Mouse (Mus musculus) right cerebral cortex, postnatal 10 days (tissue): ENCODE results near the gene Tshr.
"Not testable (repeated sequence)": the region's sequence is repeated elsewhere in the genome, so short reads cannot be mapped to it uniquely, and the experiment has no call there.

Source experiments
- DNase-seq, 2 experiments: peaks; one replicate each; pipeline ENCODE4 v3.0.0; 2021; ENCODE audit warnings: low spot score in 2 of 2

Tshr gene

GRCm38 (mm10) chr12:91496226-91496558 lies 111.8 kb downstream of the Tshr start:
- DNase-seq, result no peak

- DNase-seq, result no peak
Measured at GRCm38 (mm10) chr12:91500475-91500874, 116.1 kb downstream of the Tshr start.

GRCm38 (mm10) chr12:91511766-91512165 lies 127.4 kb downstream of the Tshr start:
- DNase-seq, result peak; percentile 27 to 45

GRCm38 (mm10) chr12:91513980-91514379 lies 129.6 kb downstream of the Tshr start:
- DNase-seq, result no peak

- no peak for DNase-seq
Measured at GRCm38 (mm10) chr12:91517808-91518207, 133.4 kb downstream of the Tshr start.

- no peak for DNase-seq
Measured at GRCm38 (mm10) chr12:91523626-91524025, 139.3 kb downstream of the Tshr start.

- DNase-seq, result no peak
Measured at GRCm38 (mm10) chr12:91534514-91534913, 150.2 kb downstream of the Tshr start.

GRCm38 (mm10) chr12:91540202-91540601 lies 155.8 kb downstream of the Tshr start:
- DNase-seq, result no peak

GRCm38 (mm10) chr12:91549471-91549870 lies 165.1 kb downstream of the Tshr start:
- DNase-seq, result no peak

- peak; percentile 91 to 92 for DNase-seq
Measured at GRCm38 (mm10) chr12:91551773-91552526, 167.6 kb downstream of the Tshr start.

GRCm38 (mm10) chr12:91557358-91558005 lies 173.1 kb downstream of the Tshr start:
- not testable (repeated sequence) for DNase-seq

- DNase-seq, result not testable (repeated sequence)
Measured at GRCm38 (mm10) chr12:91558152-91558551, 173.8 kb downstream of the Tshr start.

GRCm38 (mm10) chr12:91567145-91567544 lies 182.8 kb downstream of the Tshr start:
- DNase-seq, result no peak

- DNase-seq, result no peak
Measured at GRCm38 (mm10) chr12:91569255-91569654, 184.9 kb downstream of the Tshr start.

GRCm38 (mm10) chr12:91571708-91572107 lies 187.3 kb downstream of the Tshr start:
- no peak for DNase-seq

GRCm38 (mm10) chr12:91579665-91580064 lies 195.3 kb downstream of the Tshr start:
- no peak for DNase-seq

- DNase-seq, result no peak
Measured at GRCm38 (mm10) chr12:91581204-91582070, 197.1 kb downstream of the Tshr start.

- no peak for DNase-seq
Measured at GRCm38 (mm10) chr12:91582362-91583002, 198.1 kb downstream of the Tshr start.

GRCm38 (mm10) chr12:91583409-91583808 lies 199.0 kb downstream of the Tshr start:
- no peak for DNase-seq

- DNase-seq, result no peak
Measured at GRCm38 (mm10) chr12:91585206-91585605, 200.8 kb downstream of the Tshr start.

GRCm38 (mm10) chr12:91585815-91586214 lies 201.5 kb downstream of the Tshr start:
- not testable (repeated sequence) for DNase-seq

GRCm38 (mm10) chr12:91587077-91587476 lies 202.7 kb downstream of the Tshr start:
- DNase-seq, result no peak
